9 mouse cellular contexts compared by ENCODE assay signal in the genomic region with DNA sequence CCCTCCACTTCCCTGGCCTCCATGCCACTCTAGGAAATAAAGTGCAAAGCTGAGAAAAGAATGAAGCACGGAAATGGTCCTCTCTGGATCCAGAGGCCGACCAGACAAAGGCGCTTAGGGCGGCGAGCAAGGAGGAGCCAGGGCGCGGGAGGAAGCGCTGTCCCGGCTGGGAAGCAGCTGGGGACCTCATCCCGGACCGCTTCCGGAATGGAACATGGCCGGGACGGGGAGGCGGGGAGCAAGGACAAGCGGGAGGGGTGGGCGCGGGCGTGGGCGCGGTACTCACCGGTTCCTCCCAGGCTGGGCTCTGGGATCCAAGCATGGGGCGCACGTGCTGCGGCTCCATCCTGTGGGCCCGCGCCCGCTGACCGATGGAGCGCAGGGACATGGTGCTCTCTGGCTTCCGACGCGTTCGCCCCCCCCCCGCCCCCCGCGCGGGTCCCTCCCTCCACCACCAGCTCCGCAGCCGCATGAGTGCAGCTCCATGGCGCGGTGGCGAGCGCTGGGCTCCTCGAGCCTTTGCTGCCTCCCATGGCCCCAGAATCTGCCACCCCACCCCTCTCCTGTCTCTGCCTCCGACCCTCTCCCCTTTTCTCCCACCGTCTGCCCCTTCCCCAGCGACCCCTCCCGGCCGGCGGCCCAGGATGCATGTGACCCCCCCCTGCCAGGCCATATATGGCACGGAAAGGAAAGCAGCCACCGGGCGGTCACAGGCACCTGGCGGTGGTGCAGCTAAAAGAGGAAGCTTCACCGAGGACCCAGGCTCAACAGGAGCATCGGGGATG. TPM values are rescaled to one million over a fixed set of nuclear protein-coding genes. Genes with fewer than 3 reads are reported as not detected.
A peak's percentile ranks its signal among the peaks of the same experiment; 100 is the strongest.
DNase-seq lines count a peak whose midpoint lies in the region; ATAC-seq and TF ChIP-seq lines count a peak whose summit lies in the region.
"Not testable (repeated sequence)": the region's sequence is repeated elsewhere in the genome, so short reads cannot be mapped to it uniquely, and the experiment has no call there.
"Had no signal": no experiment of that assay in that cellular context is flagged by ENCODE, and none has a peak within 500 bp of the region (broad histone marks: within the 10 kb centered on the region; RNA-seq: fewer than 3 reads in every experiment).

Gene Gm3411, minus strand, starts transcription at position 320 of the 785 bp plus-strand sequence.

- H3K4me3 ChIP-seq in embryonic facial prominence, embryonic 12.5 days = peak within 1 kb of the TSS; percentile 50
- peak within 1 kb of the TSS; percentile 35 for H3K4me3 ChIP-seq in intestine, postnatal 0 days (ENCODE audit: low read depth, low read length)

- H3K9ac ChIP-seq in embryonic facial prominence, embryonic 12.5 days = peak within 1 kb of the TSS; percentile 50
- not testable (repeated sequence) for H3K9ac ChIP-seq in intestine, postnatal 0 days (ENCODE audit: low read depth, low read length)

- not testable (repeated sequence) for H3K36me3 ChIP-seq in embryonic facial prominence, embryonic 12.5 days; intestine, postnatal 0 days (ENCODE audit: control insufficient read depth, insufficient read depth)

- not testable (repeated sequence) for TF ChIP-seq CTCF in intestine, postnatal 0 days (IDR thresholded peaks at IDR 0.05; ENCODE audit: low read depth)

- ATAC-seq in embryonic facial prominence, embryonic 12.5 days (ENCODE audit: insufficient number of reproducible peaks, insufficient read depth, low FRiP score, low TSS enrichment); intestine, postnatal 0 days: not testable (repeated sequence)

- DNase-seq in adrenal gland, adult 2 months = peak; percentile 27
- peak; percentile 60 for DNase-seq in heart, adult 8-10 months (ENCODE audit: low spot score)
- peak; percentile 1 to 7 for DNase-seq in left cerebral cortex, adult 8-10 months (ENCODE audit: low spot score in 2 of 2)
- peak; percentile 33 for DNase-seq in lung, postnatal 25 days (ENCODE audit: low spot score)
- peak; percentile 7 to 20 for DNase-seq in right cerebral cortex, adult 2 months (ENCODE audit: low spot score in 2 of 2)
- peak; percentile 15 to 50 for DNase-seq in urinary bladder, adult 18-20 months (ENCODE audit: low spot score in 2 of 2)

- H3K4me1 ChIP-seq in embryonic facial prominence, embryonic 12.5 days; intestine, postnatal 0 days (replicated peaks; ENCODE audit: control insufficient read depth, insufficient read depth, low read length): not testable (repeated sequence)

- H3K4me2 ChIP-seq in embryonic facial prominence, embryonic 12.5 days (replicated peaks) = peak within 1 kb of the TSS; percentile 64
- H3K4me2 ChIP-seq in intestine, postnatal 0 days (replicated peaks; ENCODE audit: low read depth) = peak within 1 kb of the TSS; percentile 75

- not testable (repeated sequence) for H3K27me3 ChIP-seq in embryonic facial prominence, embryonic 12.5 days; intestine, postnatal 0 days (replicated peaks; ENCODE audit: control insufficient read depth, insufficient read depth, low read length)

- not testable (repeated sequence) for H3K27ac ChIP-seq in embryonic facial prominence, embryonic 12.5 days; intestine, postnatal 0 days (ENCODE audit: low read depth, low read length)

- not testable (repeated sequence) for H3K9me3 ChIP-seq in embryonic facial prominence, embryonic 12.5 days; intestine, postnatal 0 days (ENCODE audit: control insufficient read depth)

- 2% methylated on average over 55 of the region's 57 CpGs for WGBS in embryonic facial prominence, embryonic 12.5 days
- WGBS in intestine, postnatal 0 days = under 1% methylated on average over 35 of the region's 57 CpGs

RNA-seq across cellular contexts. Expression of gene Gm3411, which starts in this region (rescaled TPM):
- total RNA-seq in adrenal gland, adult 2 months (2021) = under 1 TPM; 0.21 to 0.23 TPM
- not detected in 2 replicates for polyA plus RNA-seq in adrenal gland, adult 2 months (2012; rRNA removed)
- polyA plus RNA-seq in embryonic facial prominence, embryonic 12.5 days (2016; fragmentation: Nextera tagmentation; extraction: Ambion mirVana) = 1.8 and 2.7 TPM in 2 replicates
- total RNA-seq in heart, adult 8-10 months (2022) = under 1 TPM in 2 of 4 experiments, not detected in 2; 0.29 to 0.60 TPM
- polyA plus RNA-seq in intestine, postnatal 0 days (2015; fragmentation: Nextera tagmentation; extraction: Ambion mirVana) = 0.70 and 1.1 TPM in 2 replicates
- 1 to 10 TPM in 3 of 4 experiments, under 1 TPM in 1; 0.96 to 2.5 (median 1.9) TPM for total RNA-seq in left cerebral cortex, adult 8-10 months (2022)
- polyA plus RNA-seq: erythroblast, embryonic 14.5 days had no signal

Comparison
In these comparisons a context has a peak if more than half of its experiments do, and no peak if none do; other contexts are left out.
1. Peak in DNase-seq in adrenal gland, adult 2 months; RNA of the gene not detected or under 1 TPM.
2. Peak in DNase-seq in heart, adult 8-10 months; RNA of the gene not detected or under 1 TPM.
3. DNase-seq: peak in every context shown above with its lines; median percentile 60 in heart, adult 8-10 months; 33 in lung, postnatal 25 days; 32 in urinary bladder, adult 18-20 months; 27 in adrenal gland, adult 2 months; 14 in right cerebral cortex, adult 2 months; 4 in left cerebral cortex, adult 8-10 months.